Mouse (Mus musculus) forebrain, embryonic 13.5 days (tissue): Measurements from ENCODE around the gene Pou2f2. TPM values are rescaled to one million over a fixed set of nuclear protein-coding genes. Genes with fewer than 3 reads are reported as not detected.

Experiments
- ATAC-seq: fragments of 200-750 bp; cut with Nextera tagmentation; 2 replicates; pipeline ENCODE4 v1.8.0; 2017
- H3K27ac ChIP-seq: fragments of 300-500 bp; sonication (generic); 2 replicates; pipeline ENCODE4 v1.5.1; 2015; ENCODE audit warnings: inconsistent platforms, mild to moderate bottlenecking, moderate library complexity
- H3K27me3 ChIP-seq: fragments of 300-500 bp; sonication (generic); 2 replicates; pipeline ENCODE4 v1.6.1; 2015; ENCODE audit warnings: mild to moderate bottlenecking, inconsistent platforms
- H3K36me3 ChIP-seq: fragments of 300-500 bp; sonication (generic); 2 replicates; pipeline ENCODE4 v1.6.1; 2015; ENCODE audit warnings: mild to moderate bottlenecking, inconsistent platforms; ENCODE audit not compliant: poor library complexity, severe bottlenecking
- H3K4me1 ChIP-seq: fragments of 300-500 bp; sonication (generic); 2 replicates; pipeline ENCODE4 v1.6.1; 2015; ENCODE audit warnings: inconsistent platforms
- H3K4me2 ChIP-seq: fragments of 300-500 bp; sonication (generic); 2 replicates; pipeline ENCODE4 v1.6.1; 2015; ENCODE audit warnings: inconsistent platforms, mild to moderate bottlenecking, moderate library complexity
- H3K4me3 ChIP-seq: fragments of 300-500 bp; sonication (generic); 2 replicates; pipeline ENCODE4 v1.5.1; 2015; ENCODE audit warnings: mild to moderate bottlenecking, inconsistent platforms
- H3K9ac ChIP-seq: fragments of 300-500 bp; sonication (generic); 2 replicates; pipeline ENCODE4 v1.6.1; 2015; ENCODE audit warnings: mild to moderate bottlenecking, inconsistent platforms
- H3K9me3 ChIP-seq: fragments of 300-500 bp; sonication (generic); replicated peaks from 2 replicates; pipeline ENCODE4 v1.6.1; 2016; ENCODE audit warnings: inconsistent platforms
- WGBS: fragments of 180-500 bp; shearing (Covaris S2); methylation state at CpG from one replicate; pipeline ENCODE4 v1.1.7; 2015; 5-methylcytosine and 5-hydroxymethylcytosine counted together
- polyA plus RNA-seq: library from polyadenylated mRNA; unstranded; fragments of >200 nt; fragmentation: Nextera tagmentation; extraction: Ambion mirVana; gene quantifications from 2 replicates; pipeline ENCODE4 v1.2.1, GENCODE M21; 2015

Gene Pou2f2
- polyA plus RNA-seq, 1 experiment from 2014 or later = 22.2 TPM

GRCm38 (mm10) chr7:25213099-25213498 lies 33.6 kb upstream of the Pou2f2 start:
- 79% methylated on average over 3 of the region's 3 CpGs for WGBS
- H3K27ac ChIP-seq = no peak overlapping the region
- peaks cover 45% of the 10 kb centered on the region for H3K36me3 ChIP-seq
- H3K4me3 ChIP-seq = no peak overlapping the region
- no peak for ATAC-seq
- no peak overlapping the region for H3K9ac ChIP-seq
- H3K9me3 ChIP-seq = no peaks in the 10 kb centered on the region
- H3K4me2 ChIP-seq = no peak overlapping the region
- H3K4me1 ChIP-seq = peaks cover 2% of the 10 kb centered on the region
- H3K27me3 ChIP-seq = no peaks in the 10 kb centered on the region

DNA sequence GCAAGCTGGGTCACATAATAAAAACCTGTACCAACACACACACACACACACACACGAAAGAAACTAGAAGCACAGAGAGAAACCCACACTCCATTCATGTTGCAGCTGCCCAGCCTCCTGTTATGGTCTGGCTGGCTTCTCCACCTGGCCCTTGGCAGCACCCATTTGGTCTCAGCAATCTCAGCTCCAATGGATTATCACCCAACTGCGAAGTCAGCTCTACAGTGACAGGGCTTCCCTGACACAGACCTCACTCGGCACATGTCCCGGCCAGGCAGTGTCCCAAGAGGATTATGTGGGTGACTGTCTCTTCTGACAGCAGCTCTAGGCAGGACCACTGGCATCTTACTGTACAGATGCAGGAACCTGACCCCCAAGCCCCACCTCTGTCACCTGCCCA lies 31.0 kb upstream of the Pou2f2 start:
- no peaks in the 10 kb centered on the region for H3K27me3 ChIP-seq
- no peak overlapping the region for H3K9ac ChIP-seq
- H3K9me3 ChIP-seq = no peaks in the 10 kb centered on the region
- WGBS = 92% methylated on average over 4 of the region's 4 CpGs
- no peaks in the 10 kb centered on the region for H3K4me1 ChIP-seq
- no peak overlapping the region for H3K4me2 ChIP-seq
- H3K27ac ChIP-seq = no peak overlapping the region
- peaks cover 59% of the 10 kb centered on the region for H3K36me3 ChIP-seq
- ATAC-seq = no peak
- H3K4me3 ChIP-seq = no peak overlapping the region

DNA sequence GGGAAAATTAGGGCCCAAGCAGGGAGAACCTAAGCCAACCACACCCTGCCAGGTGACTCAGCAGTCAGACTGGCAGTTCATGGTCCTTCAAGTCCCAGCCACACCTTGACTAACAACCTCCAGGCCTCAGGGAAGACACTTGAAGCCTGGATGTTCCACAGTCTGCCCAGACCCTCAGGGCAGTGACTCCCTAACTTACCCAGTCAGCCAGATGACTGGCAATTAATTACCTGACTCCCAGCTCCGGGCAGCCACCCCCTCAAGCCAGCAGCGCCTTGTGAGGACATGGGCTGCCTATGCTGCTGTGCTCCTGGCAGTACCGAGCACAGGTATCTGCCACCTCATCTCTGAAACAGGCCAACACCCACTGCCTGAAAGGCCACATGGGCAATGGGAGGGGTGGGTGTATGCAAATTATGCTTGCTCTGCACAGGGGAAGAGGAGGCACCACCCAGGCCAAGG lies 29.7 kb upstream of the Pou2f2 start:
- H3K9ac ChIP-seq = no peak overlapping the region
- peaks cover 54% of the 10 kb centered on the region for H3K36me3 ChIP-seq
- WGBS = 75% methylated on average over 3 of the region's 3 CpGs
- no peak overlapping the region for H3K4me2 ChIP-seq
- H3K27me3 ChIP-seq = no peaks in the 10 kb centered on the region
- no peak overlapping the region for H3K4me3 ChIP-seq
- H3K27ac ChIP-seq = no peak overlapping the region
- no peaks in the 10 kb centered on the region for H3K9me3 ChIP-seq
- ATAC-seq = no peak
- H3K4me1 ChIP-seq = no peaks in the 10 kb centered on the region

- H3K27ac ChIP-seq = no peak overlapping the region
- no peak for ATAC-seq
- H3K4me1 ChIP-seq = no peaks in the 10 kb centered on the region
- 87% methylated on average over 16 of the region's 16 CpGs for WGBS
- no peak overlapping the region for H3K4me2 ChIP-seq
- H3K36me3 ChIP-seq = peaks cover 79% of the 10 kb centered on the region
- H3K9ac ChIP-seq = no peak overlapping the region
- no peaks in the 10 kb centered on the region for H3K27me3 ChIP-seq
- no peak overlapping the region for H3K4me3 ChIP-seq
- H3K9me3 ChIP-seq = no peaks in the 10 kb centered on the region
These were observed 26.7 kb upstream of the Pou2f2 start for GRCm38 (mm10) chr7:25206094-25206830.

- no peak overlapping the region for H3K4me2 ChIP-seq
- ATAC-seq = no peak
- no peak overlapping the region for H3K4me3 ChIP-seq
- WGBS = 91% methylated on average over 16 of the region's 16 CpGs
- H3K4me1 ChIP-seq = no peaks in the 10 kb centered on the region
- H3K27ac ChIP-seq = no peak overlapping the region
- H3K36me3 ChIP-seq = peaks cover 75% of the 10 kb centered on the region
- no peaks in the 10 kb centered on the region for H3K27me3 ChIP-seq
- no peaks in the 10 kb centered on the region for H3K9me3 ChIP-seq
- no peak overlapping the region for H3K9ac ChIP-seq
These were observed 26.0 kb upstream of the Pou2f2 start for GRCm38 (mm10) chr7:25205355-25206093.

GRCm38 (mm10) chr7:25203624-25204023 lies 24.1 kb upstream of the Pou2f2 start:
- Histone ChIP-seq H3K9ac (no peak overlapping the region), H3K27ac (no peak overlapping the region), H3K4me1 (no peaks in the 10 kb centered on the region), H3K9me3 (peaks cover 5% of the 10 kb centered on the region; the same call in 1 of the 2 replicates), H3K4me2 (no peak overlapping the region), H3K27me3 (no peaks in the 10 kb centered on the region), H3K4me3 (no peak overlapping the region), H3K36me3 (peaks cover 60% of the 10 kb centered on the region)
- WGBS = 94% methylated on average over 20 of the region's 20 CpGs
- ATAC-seq = no peak

GRCm38 (mm10) chr7:25197384-25198018 lies 18.0 kb upstream of the Pou2f2 start:
- no peak overlapping the region for H3K9ac ChIP-seq
- peaks cover 20% of the 10 kb centered on the region for H3K36me3 ChIP-seq
- H3K4me3 ChIP-seq = no peak overlapping the region
- H3K4me2 ChIP-seq = no peak overlapping the region
- WGBS = 67% methylated on average over 10 of the region's 10 CpGs
- no peak for ATAC-seq
- H3K27ac ChIP-seq = no peak overlapping the region
- H3K9me3 ChIP-seq = peaks cover 5% of the 10 kb centered on the region; the same call in 1 of the 2 replicates
- 0 out of 2 replicates have a peak, but pooled peaks cover 3% of the 10 kb centered on the region for H3K4me1 ChIP-seq
- H3K27me3 ChIP-seq = no peaks in the 10 kb centered on the region

GRCm38 (mm10) chr7:25196107-25196506 lies 16.6 kb upstream of the Pou2f2 start:
- Histone ChIP-seq H3K4me1 (0 out of 2 replicates have a peak, but pooled peaks cover 3% of the 10 kb centered on the region), H3K9me3 (peaks cover 5% of the 10 kb centered on the region; the same call in 1 of the 2 replicates)
- ATAC-seq = no peak

DNA sequence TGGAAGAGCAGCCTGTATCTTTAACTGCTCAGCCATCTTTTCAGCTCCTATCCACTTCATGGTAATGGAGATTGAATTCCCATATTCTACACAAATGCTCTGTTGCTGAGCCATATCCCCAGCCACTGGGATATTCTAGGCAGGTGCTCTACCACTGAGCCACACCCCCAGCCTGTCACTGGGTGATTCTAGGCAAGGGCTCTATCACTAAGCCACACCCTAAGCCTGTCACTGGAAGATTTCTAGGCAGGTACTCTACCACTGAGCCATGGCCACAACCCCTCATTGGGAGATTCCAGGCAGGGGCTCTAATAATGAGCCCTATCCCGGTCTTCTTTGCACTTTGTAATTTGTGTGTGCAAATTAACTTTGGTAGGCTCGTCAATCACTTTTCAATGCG lies 15.6 kb upstream of the Pou2f2 start:
- no peak overlapping the region for H3K27ac ChIP-seq
- H3K9ac ChIP-seq = no peak overlapping the region
- 69% methylated on average over 3 of the region's 3 CpGs for WGBS
- peaks cover 5% of the 10 kb centered on the region; the same call in 1 of the 2 replicates for H3K9me3 ChIP-seq
- 0 out of 2 replicates have a peak, but pooled peaks cover 3% of the 10 kb centered on the region for H3K4me1 ChIP-seq
- no peak for ATAC-seq
- H3K27me3 ChIP-seq = no peaks in the 10 kb centered on the region
- 0 out of 2 replicates have a peak, but pooled peaks cover 4% of the 10 kb centered on the region for H3K36me3 ChIP-seq
- H3K4me3 ChIP-seq = no peak overlapping the region
- H3K4me2 ChIP-seq = no peak overlapping the region

More at GRCm38 (mm10) chr7:25196107-25196506, 16.6 kb upstream of the Pou2f2 start:
- 0 out of 2 replicates have a peak, but pooled peaks cover 6% of the 10 kb centered on the region for H3K36me3 ChIP-seq
- 86% methylated on average over 9 of the region's 9 CpGs for WGBS
- no peak overlapping the region for H3K27ac ChIP-seq
- H3K9ac ChIP-seq = no peak overlapping the region
- no peak overlapping the region for H3K4me2 ChIP-seq
- H3K27me3 ChIP-seq = no peaks in the 10 kb centered on the region
- no peak overlapping the region for H3K4me3 ChIP-seq

GRCm38 (mm10) chr7:25192110-25192509 lies 12.6 kb upstream of the Pou2f2 start:
- no peak overlapping the region for H3K4me3 ChIP-seq
- H3K27ac ChIP-seq = no peak overlapping the region
- no peaks in the 10 kb centered on the region for H3K36me3 ChIP-seq
- no peak overlapping the region for H3K9ac ChIP-seq
- H3K4me2 ChIP-seq = no peak overlapping the region
- 79% methylated on average over 8 of the region's 8 CpGs for WGBS
- H3K9me3 ChIP-seq = no peaks in the 10 kb centered on the region
- peaks cover 3% of the 10 kb centered on the region; the same call in 1 of the 2 replicates for H3K4me1 ChIP-seq
- H3K27me3 ChIP-seq = no peaks in the 10 kb centered on the region
- ATAC-seq = no peak

GRCm38 (mm10) chr7:25190806-25191205 lies 11.3 kb upstream of the Pou2f2 start:
- Histone ChIP-seq H3K9ac (no peak overlapping the region), H3K27me3 (no peaks in the 10 kb centered on the region), H3K36me3 (no peaks in the 10 kb centered on the region), H3K27ac (no peak overlapping the region), H3K4me3 (no peak overlapping the region), H3K4me1 (peaks cover 3% of the 10 kb centered on the region; the same call in 1 of the 2 replicates), H3K4me2 (no peak overlapping the region), H3K9me3 (no peaks in the 10 kb centered on the region)
- 89% methylated on average over 11 of the region's 11 CpGs for whole genome bisulfite sequencing
- ATAC-seq = no peak
